Mouse (Mus musculus) G1E (cell line): ENCODE results near the gene Pacsin1. TPM values are rescaled to one million over a fixed set of nuclear protein-coding genes. Genes with fewer than 3 reads are reported as not detected.

ENCODE experiments used
- ATAC-seq: 2 replicates; pipeline ENCODE4 v1.8.0; 2016; ENCODE audit warnings: mild to moderate bottlenecking; ENCODE audit not compliant: insufficient number of reproducible peaks, poor library complexity, low FRiP score, severe bottlenecking; ENCODE audit errors: extremely low read depth
- DNase-seq: peaks from one replicate; pipeline ENCODE4 v3.0.0; 2012; ENCODE audit warnings: low spot score
- H3K27me3 ChIP-seq: 2 replicates; pipeline ENCODE4 v1.6.1; 2012; ENCODE audit warnings: mild to moderate bottlenecking, low read length, inconsistent platforms; ENCODE audit not compliant: insufficient read depth
- H3K36me3 ChIP-seq: replicated peaks from 2 replicates; pipeline ENCODE3; 2012; ENCODE audit warnings: mild to moderate bottlenecking, inconsistent platforms
- H3K4me1 ChIP-seq: 2 replicates; pipeline ENCODE4 v1.6.1; 2012; ENCODE audit warnings: low read depth, low read length, inconsistent platforms, mixed read lengths; ENCODE audit not compliant: insufficient read depth
- H3K4me3 ChIP-seq: 2 replicates; pipeline ENCODE4 v1.5.1; 2012; ENCODE audit warnings: low read depth, mild to moderate bottlenecking, inconsistent platforms, low read length, moderate library complexity, mixed read lengths
- H3K9me3 ChIP-seq: replicated peaks from 2 replicates; pipeline ENCODE4 v1.6.1; 2012; ENCODE audit warnings: inconsistent platforms
- CTCF ChIP-seq: IDR thresholded peaks from 2 replicates; pipeline ENCODE4 v1.5.1; 2012; ENCODE audit warnings: low read depth, low read length, inconsistent platforms, mixed read lengths
- GATA1 ChIP-seq: IDR thresholded peaks from 2 replicates; pipeline ENCODE4 v1.6.1; 2012; ENCODE audit warnings: borderline replicate concordance, low read length, inconsistent platforms, mixed read lengths
- GATA2 ChIP-seq: IDR thresholded peaks from 2 replicates; pipeline ENCODE4 v1.6.1; 2012; ENCODE audit warnings: low read depth, low read length, inconsistent platforms, borderline replicate concordance
- POLR2AphosphoS5 ChIP-seq: IDR thresholded peaks from 2 replicates; pipeline ENCODE4 v1.6.1; 2012; ENCODE audit warnings: low read depth, low read length, inconsistent platforms; ENCODE audit not compliant: insufficient replicate concordance
- TAL1 ChIP-seq: conservative IDR thresholded peaks from 2 replicates; pipeline ENCODE4 v1.6.1; 2012; ENCODE audit warnings: low read depth, low read length, inconsistent platforms, mixed read lengths
- polyA plus RNA-seq: library from polyadenylated mRNA; stranded (reverse); fragments of >175 nt; gene quantifications from 2 replicates; pipeline ENCODE4 v1.2.3, GENCODE M21; 2012
- total RNA-seq, 2 experiments: library from RNA; stranded (forward) in 1 of 2; stranded (reverse) in 1 of 2; fragments of 200-1000 nt in 1 of 2; fragments of >200 nt in 1 of 2; fragmentation: Nextera tagmentation in 1 of 2; gene quantifications; 2 replicates each; pipeline ENCODE4 v1.2.3; 2014 to 2017

Pacsin1 gene
- total and polyA plus RNA-seq, 3 experiments: 0.44 TPM; not detected in 2

GRCm38 (mm10) chr17:27656011-27656399, 696 bp downstream of the Pacsin1 start:
- no peak for DNase-seq
- peak overlapping the region; percentile 10; the same call in 1 of the 2 replicates for H3K4me3 ChIP-seq
- ATAC-seq: no peak

GRCm38 (mm10) chr17:27656414-27656813, 1.1 kb downstream of the Pacsin1 start:
- DNase-seq (no peak), ATAC-seq (0 out of 2 replicates have a peak, but pooled peaks have one; percentile 9)
- H3K36me3 ChIP-seq: no peaks in the 10 kb centered on the region
- TF ChIP-seq TAL1 (no peak), GATA2 (no peak), POLR2AphosphoS5 (no peak), GATA1 (no peak), CTCF (no peak)
- H3K27me3 ChIP-seq: peaks cover 16% of the 10 kb centered on the region
- H3K4me1 ChIP-seq: peaks cover 38% of the 10 kb centered on the region
- no peak overlapping the region; the same call in 1 of the 2 replicates for H3K4me3 ChIP-seq
- peaks cover 8% of the 10 kb centered on the region; the same call in 1 of the 2 replicates for H3K9me3 ChIP-seq

More at GRCm38 (mm10) chr17:27656011-27656399, 696 bp downstream of the Pacsin1 start:
- Histone ChIP-seq H3K36me3 (no peaks in the 10 kb centered on the region), H3K9me3 (peaks cover 8% of the 10 kb centered on the region; the same call in 1 of the 2 replicates), H3K4me1 (peaks cover 38% of the 10 kb centered on the region), H3K27me3 (peaks cover 16% of the 10 kb centered on the region)
- TF ChIP-seq GATA2 (no peak), TAL1 (no peak)

- H3K36me3 ChIP-seq: no peaks in the 10 kb centered on the region
- DNase-seq (no peak), ATAC-seq (no peak)
- no peak for TF ChIP-seq GATA2
- no peak for TF ChIP-seq TAL1
- TF ChIP-seq GATA1: no peak
- TF ChIP-seq POLR2AphosphoS5: no peak
- TF ChIP-seq CTCF: no peak
- H3K4me1 ChIP-seq: peaks cover 36% of the 10 kb centered on the region
- H3K4me3 ChIP-seq: no peak overlapping the region
- peaks cover 8% of the 10 kb centered on the region; the same call in 1 of the 2 replicates for H3K9me3 ChIP-seq
- peaks cover 16% of the 10 kb centered on the region for H3K27me3 ChIP-seq
Measured at GRCm38 (mm10) chr17:27657123-27657522, 1.8 kb downstream of the Pacsin1 start.

GRCm38 (mm10) chr17:27658767-27659166, 3.5 kb downstream of the Pacsin1 start:
- H3K36me3 ChIP-seq: no peaks in the 10 kb centered on the region
- TF ChIP-seq TAL1 (no peak), GATA1 (no peak), GATA2 (no peak), CTCF (no peak), POLR2AphosphoS5 (no peak)
- ATAC-seq: no peak
- no peak overlapping the region for H3K4me3 ChIP-seq
- peaks cover 8% of the 10 kb centered on the region; the same call in 1 of the 2 replicates for H3K9me3 ChIP-seq
- no peak for DNase-seq
- peaks cover 16% of the 10 kb centered on the region for H3K27me3 ChIP-seq
- peaks cover 26% of the 10 kb centered on the region for H3K4me1 ChIP-seq

GRCm38 (mm10) chr17:27671720-27672119, 16.4 kb downstream of the Pacsin1 start:
- Histone ChIP-seq H3K4me1 (peaks cover 10% of the 10 kb centered on the region), H3K9me3 (no peaks in the 10 kb centered on the region), H3K27me3 (peaks cover 14% of the 10 kb centered on the region), H3K36me3 (no peaks in the 10 kb centered on the region), H3K4me3 (no peak overlapping the region)
- ATAC-seq: no peak
- DNase-seq: no peak
- TF ChIP-seq GATA1: no peak
- TF ChIP-seq CTCF: no peak
- TF ChIP-seq GATA2: no peak
- no peak for TF ChIP-seq POLR2AphosphoS5
- no peak for TF ChIP-seq TAL1

GRCm38 (mm10) chr17:27673945-27674344, 18.6 kb downstream of the Pacsin1 start:
- H3K9me3 ChIP-seq: no peaks in the 10 kb centered on the region
- TF ChIP-seq POLR2AphosphoS5 (no peak), GATA2 (no peak), CTCF (no peak), GATA1 (no peak), TAL1 (no peak)
- peaks cover 14% of the 10 kb centered on the region for H3K27me3 ChIP-seq
- ATAC-seq (no peak), DNase-seq (no peak)
- peaks cover 9% of the 10 kb centered on the region for H3K4me1 ChIP-seq
- H3K36me3 ChIP-seq: no peaks in the 10 kb centered on the region
- H3K4me3 ChIP-seq: no peak overlapping the region

- Histone ChIP-seq H3K9me3 (no peaks in the 10 kb centered on the region), H3K36me3 (no peaks in the 10 kb centered on the region), H3K4me3 (no peak overlapping the region), H3K4me1 (peaks cover 9% of the 10 kb centered on the region), H3K27me3 (peaks cover 6% of the 10 kb centered on the region)
- DNase-seq (no peak), ATAC-seq (no peak)
- no peak for TF ChIP-seq CTCF
- TF ChIP-seq POLR2AphosphoS5: no peak
- no peak for TF ChIP-seq GATA2
- no peak for TF ChIP-seq TAL1
- TF ChIP-seq GATA1: no peak
Measured at GRCm38 (mm10) chr17:27675453-27675852, 20.1 kb downstream of the Pacsin1 start.
